Mouse (Mus musculus) E14TG2a.4 (cell line): ENCODE measurements around the gene Arr3.
A peak's percentile ranks its signal among the peaks of the same experiment; 100 is the strongest.

ENCODE experiments used
- H3K27me3 ChIP-seq: 2 replicates; pipeline ENCODE4 v1.6.1; 2014; ENCODE audit warnings: low read length, control low read depth; ENCODE audit not compliant: insufficient read depth
- H3K36me3 ChIP-seq: 2 replicates; pipeline ENCODE4 v1.6.1; 2014; ENCODE audit warnings: low read length, control low read depth; ENCODE audit not compliant: insufficient read depth
- H3K4me1 ChIP-seq: replicated peaks from 2 replicates; pipeline ENCODE4 v1.6.1; 2014; ENCODE audit warnings: low read depth, low read length, control low read depth
- H3K4me3 ChIP-seq: replicated peaks from 2 replicates; pipeline ENCODE4 v1.5.1; 2014; ENCODE audit warnings: mild to moderate bottlenecking, low read length
- H3K9me3 ChIP-seq: 2 replicates; pipeline ENCODE4 v1.6.1; 2014; ENCODE audit warnings: low read length, control low read depth
- CTCF ChIP-seq: conservative IDR thresholded peaks from 2 replicates; pipeline ENCODE4 v1.5.1; 2014; ENCODE audit warnings: low read length
- NANOG ChIP-seq: IDR thresholded peaks from 2 replicates; pipeline ENCODE4 v1.6.1; 2014; ENCODE audit warnings: borderline replicate concordance, low read length, mixed read lengths
- POU5F1 ChIP-seq: IDR thresholded peaks from 2 replicates; pipeline ENCODE4 v1.6.1; 2014; ENCODE audit warnings: low read length, borderline replicate concordance

Arr3 gene

GRCm38 (mm10) chrX:100605314-100605713 lies at the start of gene Arr3:
Gene Arr3, plus strand, starts transcription at chrX:100605497.
- TF ChIP-seq POU5F1 (no peak), CTCF (no peak), NANOG (no peak)
- H3K36me3 ChIP-seq, result no peaks in the 10 kb centered on the region
- H3K4me1 ChIP-seq, result no peaks in the 10 kb centered on the region
- no peaks in the 10 kb centered on the region for H3K9me3 ChIP-seq
- H3K27me3 ChIP-seq, result no peaks in the 10 kb centered on the region; the same call in 1 of the 2 replicates
- H3K4me3 ChIP-seq, result no peak within 1 kb of the TSS

- Histone ChIP-seq H3K4me3 (no peak overlapping the region), H3K36me3 (no peaks in the 10 kb centered on the region), H3K27me3 (no peaks in the 10 kb centered on the region), H3K4me1 (no peaks in the 10 kb centered on the region), H3K9me3 (no peaks in the 10 kb centered on the region)
- TF ChIP-seq POU5F1 (no peak), CTCF (no peak), NANOG (no peak)
Measured at GRCm38 (mm10) chrX:100556026-100556425, 49.3 kb upstream of the Arr3 start.

GRCm38 (mm10) chrX:100565696-100566095 lies 39.6 kb upstream of the Arr3 start:
- no peaks in the 10 kb centered on the region for H3K36me3 ChIP-seq
- H3K27me3 ChIP-seq, result no peaks in the 10 kb centered on the region
- H3K9me3 ChIP-seq, result no peaks in the 10 kb centered on the region
- H3K4me3 ChIP-seq, result no peak overlapping the region
- H3K4me1 ChIP-seq, result no peaks in the 10 kb centered on the region
- TF ChIP-seq CTCF (no peak), POU5F1 (no peak), NANOG (no peak)

- Histone ChIP-seq H3K36me3 (no peaks in the 10 kb centered on the region), H3K4me3 (no peak within 1 kb of the TSS), H3K27me3 (no peaks in the 10 kb centered on the region), H3K4me1 (no peaks in the 10 kb centered on the region), H3K9me3 (no peaks in the 10 kb centered on the region)
- TF ChIP-seq NANOG (no peak), POU5F1 (no peak), CTCF (no peak)
Measured at GRCm38 (mm10) chrX:100571951-100572350, 33.3 kb upstream of the Arr3 start, which contains the start of gene Awat1. Gene Awat1, plus strand, starts transcription at chrX:100572251.

GRCm38 (mm10) chrX:100594791-100595190 lies 10.5 kb upstream of the Arr3 start, which contains the start of gene P2ry4:
Gene P2ry4, minus strand, starts transcription at chrX:100594869.
- H3K27me3 ChIP-seq, result no peaks in the 10 kb centered on the region
- TF ChIP-seq CTCF, result no peak
- no peak for TF ChIP-seq POU5F1
- no peak for TF ChIP-seq NANOG
- no peaks in the 10 kb centered on the region for H3K9me3 ChIP-seq
- no peaks in the 10 kb centered on the region for H3K36me3 ChIP-seq
- no peak within 1 kb of the TSS for H3K4me3 ChIP-seq
- no peaks in the 10 kb centered on the region for H3K4me1 ChIP-seq

GRCm38 (mm10) chrX:100597439-100597838 lies 7.9 kb upstream of the Arr3 start:
- no peaks in the 10 kb centered on the region for H3K4me1 ChIP-seq
- no peak overlapping the region for H3K4me3 ChIP-seq
- no peaks in the 10 kb centered on the region for H3K9me3 ChIP-seq
- no peaks in the 10 kb centered on the region; the same call in 1 of the 2 replicates for H3K27me3 ChIP-seq
- TF ChIP-seq POU5F1 (no peak), CTCF (peak; percentile 34)
- no peaks in the 10 kb centered on the region for H3K36me3 ChIP-seq

- Histone ChIP-seq H3K36me3 (no peaks in the 10 kb centered on the region), H3K27me3 (no peaks in the 10 kb centered on the region; the same call in 1 of the 2 replicates), H3K4me3 (no peak overlapping the region), H3K4me1 (no peaks in the 10 kb centered on the region), H3K9me3 (no peaks in the 10 kb centered on the region)
- TF ChIP-seq POU5F1, result no peak
- no peak for TF ChIP-seq CTCF
- TF ChIP-seq NANOG, result no peak
Measured at GRCm38 (mm10) chrX:100599755-100600154, 5.5 kb upstream of the Arr3 start.

- TF ChIP-seq NANOG (no peak), POU5F1 (no peak), CTCF (no peak)
- Histone ChIP-seq H3K36me3 (peaks cover 18% of the 10 kb centered on the region), H3K27me3 (no peaks in the 10 kb centered on the region), H3K9me3 (no peaks in the 10 kb centered on the region), H3K4me3 (no peak overlapping the region), H3K4me1 (peaks cover 19% of the 10 kb centered on the region)
Measured at GRCm38 (mm10) chrX:100618488-100618887, 13.2 kb downstream of the Arr3 start.

- peaks cover 29% of the 10 kb centered on the region for H3K36me3 ChIP-seq
- H3K9me3 ChIP-seq, result no peaks in the 10 kb centered on the region
- peaks cover 21% of the 10 kb centered on the region for H3K4me1 ChIP-seq
- no peak overlapping the region for H3K4me3 ChIP-seq
- H3K27me3 ChIP-seq, result no peaks in the 10 kb centered on the region
- TF ChIP-seq CTCF, result no peak
- TF ChIP-seq NANOG, result no peak
- TF ChIP-seq POU5F1, result no peak
Measured at GRCm38 (mm10) chrX:100621366-100621765, 16.1 kb downstream of the Arr3 start.
